Mouse (Mus musculus) hindbrain, embryonic 11.5 days (tissue): ENCODE results near the gene Elp4. TPM values are rescaled to one million over a fixed set of nuclear protein-coding genes. Genes with fewer than 3 reads are reported as not detected.

Source experiments
- ATAC-seq: fragments of 200-750 bp; cut with Nextera tagmentation; 2 replicates; pipeline ENCODE4 v1.8.0; 2017; ENCODE audit warnings: mild to moderate bottlenecking, moderate TSS enrichment, moderate library complexity; ENCODE audit not compliant: low FRiP score
- DNase-seq: peaks from one replicate; pipeline ENCODE4 v3.0.0-alpha.2; 2015; ENCODE audit warnings: low spot score
- H3K27ac ChIP-seq: fragments of 300-500 bp; sonication (generic); 2 replicates; pipeline ENCODE4 v1.5.1; 2014; ENCODE audit warnings: mild to moderate bottlenecking, low read depth, low read length
- H3K27me3 ChIP-seq: fragments of 300-500 bp; sonication (generic); 2 replicates; pipeline ENCODE4 v1.6.1; 2014; ENCODE audit warnings: mild to moderate bottlenecking, low read length, moderate library complexity, mixed read lengths; ENCODE audit not compliant: control insufficient read depth, insufficient read depth
- H3K36me3 ChIP-seq: fragments of 300-500 bp; sonication (generic); 2 replicates; pipeline ENCODE4 v1.6.1; 2014; ENCODE audit warnings: mild to moderate bottlenecking, low read length, moderate library complexity, mixed read lengths; ENCODE audit not compliant: control insufficient read depth, insufficient read depth
- H3K4me1 ChIP-seq: fragments of 300-500 bp; sonication (generic); replicated peaks from 2 replicates; pipeline ENCODE4 v1.6.1; 2014; ENCODE audit warnings: low read length, mixed read lengths; ENCODE audit not compliant: control insufficient read depth, insufficient read depth
- H3K4me2 ChIP-seq: fragments of 300-500 bp; sonication (generic); replicated peaks from 2 replicates; pipeline ENCODE4 v1.6.1; 2014; ENCODE audit warnings: mild to moderate bottlenecking, low read depth, low read length
- H3K4me3 ChIP-seq: fragments of 300-500 bp; sonication (generic); 2 replicates; pipeline ENCODE4 v1.5.1; 2014; ENCODE audit warnings: low read depth, low read length
- H3K9ac ChIP-seq: fragments of 300-500 bp; sonication (generic); 2 replicates; pipeline ENCODE4 v1.6.1; 2014; ENCODE audit warnings: low read depth, low read length
- H3K9me3 ChIP-seq: fragments of 300-500 bp; sonication (generic); 2 replicates; pipeline ENCODE4 v1.6.1; 2016; ENCODE audit warnings: low read length; ENCODE audit not compliant: control insufficient read depth
- WGBS: fragments of 180-500 bp; shearing (Covaris S2); extraction: QIAGEN DNeasy Blood & Tissue Kit; methylation state at CpG from one replicate; pipeline ENCODE4 v1.1.7; 2014; 5-methylcytosine and 5-hydroxymethylcytosine counted together
- polyA plus RNA-seq: library from polyadenylated mRNA; unstranded; fragments of >200 nt; fragmentation: Nextera tagmentation; extraction: Ambion mirVana; gene quantifications from 2 replicates; pipeline ENCODE4 v1.2.1, GENCODE M21; 2014

Elp4 gene
- polyA plus RNA-seq, 1 experiment from 2014 or later: 61.9 TPM

GRCm38 (mm10) chr2:105674875-105675729, 229.3 kb downstream of the Elp4 start:
- under 1% methylated on average over 49 of the region's 49 CpGs for WGBS
- Histone ChIP-seq H3K27ac (peak overlapping the region; percentile 81), H3K4me1 (peaks cover 8% of the 10 kb centered on the region)

GRCm38 (mm10) chr2:105674061-105674874, 230.1 kb downstream of the Elp4 start:
- Histone ChIP-seq H3K4me3 (peak overlapping the region; percentile 58), H3K9me3 (no peaks in the 10 kb centered on the region), H3K4me1 (peaks cover 14% of the 10 kb centered on the region), H3K36me3 (no peaks in the 10 kb centered on the region), H3K9ac (peak overlapping the region; percentile 52), H3K4me2 (peak overlapping the region; percentile 57), H3K27ac (peak overlapping the region; percentile 79), H3K27me3 (peaks cover 54% of the 10 kb centered on the region)
- no peak; the same call in 1 of the 2 replicates for ATAC-seq
- WGBS: 1% methylated on average over 36 of the region's 36 CpGs
- peak; percentile 69 for DNase-seq

More at GRCm38 (mm10) chr2:105674875-105675729, 229.3 kb downstream of the Elp4 start:
- H3K4me3 ChIP-seq: peak overlapping the region; percentile 58
- peaks cover 51% of the 10 kb centered on the region for H3K27me3 ChIP-seq
- no peaks in the 10 kb centered on the region for H3K36me3 ChIP-seq
- ATAC-seq (peak; percentile 89), DNase-seq (peak; percentile 88)
- no peaks in the 10 kb centered on the region for H3K9me3 ChIP-seq
- peak overlapping the region; percentile 57 for H3K4me2 ChIP-seq
- H3K9ac ChIP-seq: peak overlapping the region; percentile 91

GRCm38 (mm10) chr2:105673631-105674060, 230.7 kb downstream of the Elp4 start:
- peak overlapping the region; percentile 57 for H3K4me2 ChIP-seq
- no peaks in the 10 kb centered on the region for H3K9me3 ChIP-seq
- DNase-seq (peak; percentile 68), ATAC-seq (no peak)
- peaks cover 14% of the 10 kb centered on the region for H3K4me1 ChIP-seq
- peak overlapping the region; percentile 58 for H3K4me3 ChIP-seq
- WGBS: 1% methylated on average over 10 of the region's 10 CpGs
- H3K9ac ChIP-seq: peak overlapping the region; percentile 48
- peaks cover 56% of the 10 kb centered on the region for H3K27me3 ChIP-seq
- H3K36me3 ChIP-seq: no peaks in the 10 kb centered on the region
- H3K27ac ChIP-seq: 0 out of 2 replicates have a peak overlapping the region, but pooled peaks have one; percentile 2

- peaks cover 62% of the 10 kb centered on the region for H3K27me3 ChIP-seq
- no peak for ATAC-seq
- H3K9me3 ChIP-seq: no peaks in the 10 kb centered on the region
- no peaks in the 10 kb centered on the region for H3K36me3 ChIP-seq
- peak overlapping the region; percentile 57 for H3K4me2 ChIP-seq
- DNase-seq: peak; percentile 45
- WGBS: under 1% methylated on average over 6 of the region's 6 CpGs
- H3K9ac ChIP-seq: peak overlapping the region; percentile 48
- H3K4me1 ChIP-seq: peaks cover 17% of the 10 kb centered on the region
- peak overlapping the region; percentile 58 for H3K4me3 ChIP-seq
- H3K27ac ChIP-seq: no peak overlapping the region
These were observed 231.3 kb downstream of the Elp4 start for GRCm38 (mm10) chr2:105673054-105673453.

- H3K4me2 ChIP-seq: peak overlapping the region; percentile 57
- WGBS: 1% methylated on average over 16 of the region's 16 CpGs
- H3K27ac ChIP-seq: no peak overlapping the region
- H3K27me3 ChIP-seq: peaks cover 64% of the 10 kb centered on the region
- ATAC-seq (no peak), DNase-seq (no peak)
- peak overlapping the region; percentile 44; the same call in 1 of the 2 replicates for H3K9ac ChIP-seq
- H3K9me3 ChIP-seq: no peaks in the 10 kb centered on the region
- peaks cover 17% of the 10 kb centered on the region for H3K4me1 ChIP-seq
- no peaks in the 10 kb centered on the region for H3K36me3 ChIP-seq
- peak overlapping the region; percentile 23 for H3K4me3 ChIP-seq
These were observed 231.8 kb downstream of the Elp4 start for GRCm38 (mm10) chr2:105672596-105672960.

- peak overlapping the region; percentile 23 for H3K4me3 ChIP-seq
- peaks cover 70% of the 10 kb centered on the region for H3K27me3 ChIP-seq
- H3K36me3 ChIP-seq: no peaks in the 10 kb centered on the region
- peak overlapping the region; percentile 57 for H3K4me2 ChIP-seq
- peak; percentile 63 for DNase-seq
- no peaks in the 10 kb centered on the region for H3K9me3 ChIP-seq
- peaks cover 18% of the 10 kb centered on the region for H3K4me1 ChIP-seq
- 1% methylated on average over 25 of the region's 25 CpGs for WGBS
- no peak for ATAC-seq
- peak overlapping the region; percentile 44; the same call in 1 of the 2 replicates for H3K9ac ChIP-seq
- H3K27ac ChIP-seq: no peak overlapping the region
These were observed 232.4 kb downstream of the Elp4 start for GRCm38 (mm10) chr2:105671798-105672595.

GRCm38 (mm10) chr2:105671116-105671797, 233.1 kb downstream of the Elp4 start:
- no peak for ATAC-seq
- Histone ChIP-seq H3K4me3 (peak overlapping the region; percentile 23; the same call in 1 of the 2 replicates), H3K4me1 (peaks cover 23% of the 10 kb centered on the region), H3K9me3 (no peaks in the 10 kb centered on the region), H3K36me3 (no peaks in the 10 kb centered on the region), H3K9ac (peak overlapping the region; percentile 16; the same call in 1 of the 2 replicates), H3K27me3 (peaks cover 73% of the 10 kb centered on the region), H3K27ac (no peak overlapping the region), H3K4me2 (peak overlapping the region; percentile 57)
- DNase-seq: peak; percentile 59
- 1% methylated on average over 9 of the region's 9 CpGs for WGBS
